Mouse (Mus musculus): ENCODE measurements at regions not wholly inside any gene's neighbourhood (a gene's known extent, or its start where the extent isn't known, plus 50 kb on each side); places are given as distances from the start of the nearest gene placed in this dataset.

- no peak for DNase-seq (ENCODE audit: low spot score)
Observed at GRCm38 (mm10) chr14:17347286-17347685, 312.8 kb upstream of the Thrb start.

DNA sequence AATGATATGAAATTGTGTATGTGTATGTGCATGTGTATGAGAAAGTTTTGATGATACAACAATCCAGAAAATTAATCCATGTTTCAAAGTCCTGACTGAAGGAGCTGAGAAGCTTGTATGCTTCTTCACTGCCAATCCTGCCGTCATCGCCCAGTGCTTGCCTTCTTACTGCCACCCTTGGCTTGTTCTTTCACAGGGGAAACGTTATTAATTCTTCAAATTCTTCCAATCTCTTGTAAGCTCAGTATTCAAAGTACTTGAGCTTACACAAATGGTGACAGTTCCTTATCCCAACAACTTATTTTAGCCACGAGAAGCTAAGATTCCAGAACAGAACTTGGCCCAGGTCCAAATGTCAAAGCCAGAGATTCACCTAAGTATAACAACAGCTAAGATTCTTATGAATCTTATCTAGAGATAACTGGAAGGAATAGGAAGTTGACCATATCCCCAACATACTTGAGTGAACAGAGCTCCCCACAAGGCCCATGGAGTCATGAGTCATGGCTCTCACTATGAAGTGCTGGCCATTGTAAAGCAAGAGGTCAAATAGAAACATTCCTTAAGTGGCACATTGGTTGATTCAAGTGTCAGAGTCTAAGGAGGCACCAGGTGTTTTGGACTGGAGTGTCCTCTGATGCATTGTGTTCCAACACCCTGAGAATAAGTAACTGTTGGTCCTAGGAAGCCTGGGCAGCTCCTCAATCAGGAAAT, 307.6 kb upstream of the Thrb start:
- no peak for DNase-seq (ENCODE audit: low spot score)

GRCm38 (mm10) chr14:17361910-17362309, 298.2 kb upstream of the Thrb start:
- DNase-seq (ENCODE audit: low spot score): no peak

GRCm38 (mm10) chr14:17402751-17403479, 257.1 kb upstream of the Thrb start:
- peak; percentile 17 for DNase-seq (ENCODE audit: low spot score)

- peak; percentile 26 for DNase-seq (ENCODE audit: low spot score)
Observed at GRCm38 (mm10) chr14:17405551-17406336, 254.3 kb upstream of the Thrb start.

DNA sequence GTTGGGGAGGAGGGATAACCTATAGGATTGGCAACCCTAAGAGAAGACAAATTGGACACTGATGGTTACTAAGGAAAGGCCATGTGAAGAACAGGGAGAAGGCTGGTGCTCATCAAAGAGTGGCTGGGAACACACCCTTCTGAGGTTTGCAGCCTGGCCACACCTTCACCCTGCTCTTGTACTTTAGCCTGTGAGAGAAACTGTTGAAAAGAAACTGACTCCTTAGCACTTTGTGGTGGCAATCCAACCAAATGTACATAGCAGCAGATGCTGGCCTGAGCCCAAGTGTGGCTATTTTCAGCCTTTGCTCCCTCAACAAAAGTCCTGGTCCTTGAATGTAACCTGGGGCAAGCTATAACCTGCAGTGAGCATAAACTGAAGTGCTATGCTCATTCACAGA, 253.2 kb upstream of the Thrb start:
- DNase-seq (ENCODE audit: low spot score): no peak

- DNase-seq (ENCODE audit: low spot score): no peak
Observed at GRCm38 (mm10) chr14:17408343-17408742, 251.7 kb upstream of the Thrb start.

DNA sequence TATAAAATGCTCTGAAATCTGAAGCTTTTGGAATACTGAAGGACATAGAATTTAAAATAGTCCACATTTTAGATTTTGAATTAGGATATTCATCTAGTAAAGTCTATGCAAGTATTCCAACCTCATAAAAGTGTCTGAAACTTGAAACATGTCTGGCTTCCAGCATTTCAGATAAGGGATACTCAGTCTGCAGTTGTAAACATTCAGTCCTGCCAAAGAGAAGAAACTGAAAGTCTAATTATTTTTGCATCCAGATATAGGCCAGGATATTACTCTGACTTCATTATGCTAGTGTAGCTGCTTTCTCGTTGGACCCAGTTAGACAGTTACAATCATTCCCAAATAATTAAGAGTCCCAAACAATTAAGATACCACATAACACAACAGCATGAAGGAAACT, 251.2 kb upstream of the Thrb start:
- no peak for DNase-seq (ENCODE audit: low spot score)

- no peak for DNase-seq (ENCODE audit: low spot score)
Observed at GRCm38 (mm10) chr14:17409497-17409896, 250.6 kb upstream of the Thrb start.

GRCm38 (mm10) chr14:17410752-17411151, 249.3 kb upstream of the Thrb start:
- no peak for DNase-seq (ENCODE audit: low spot score)

DNA sequence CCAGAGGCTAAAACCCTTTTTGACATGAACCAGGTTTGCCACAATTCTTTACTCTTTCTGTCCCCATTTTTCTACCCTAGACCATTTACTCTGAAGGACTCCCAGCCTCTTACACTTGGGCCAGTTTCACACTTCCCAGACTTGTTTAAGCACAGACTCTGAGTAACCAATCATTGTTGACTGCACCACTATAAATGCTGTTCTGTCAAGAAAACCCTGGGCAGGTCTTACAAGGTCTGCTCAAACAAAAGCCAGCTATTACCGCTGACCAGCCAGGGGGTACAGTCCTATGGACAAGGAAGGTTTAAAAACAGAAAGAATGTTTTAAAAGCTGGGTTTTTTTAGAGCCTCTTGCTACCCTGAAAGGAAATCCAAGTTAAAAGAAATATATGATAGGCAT, 248.8 kb upstream of the Thrb start:
- DNase-seq (ENCODE audit: low spot score): no peak

- DNase-seq (ENCODE audit: low spot score): no peak
Observed at GRCm38 (mm10) chr14:17414246-17414888, 245.7 kb upstream of the Thrb start.

- no peak for DNase-seq (ENCODE audit: low spot score)
Observed at GRCm38 (mm10) chr14:17427751-17428150, 232.3 kb upstream of the Thrb start.

GRCm38 (mm10) chr14:17429157-17429556, 230.9 kb upstream of the Thrb start:
- no peak for DNase-seq (ENCODE audit: low spot score)

- no peak for DNase-seq (ENCODE audit: low spot score)
Observed at GRCm38 (mm10) chr14:17433346-17433745, 226.7 kb upstream of the Thrb start.

- no peak for DNase-seq (ENCODE audit: low spot score)
Observed at GRCm38 (mm10) chr14:17457946-17458345, 202.1 kb upstream of the Thrb start.

GRCm38 (mm10) chr14:17478963-17479362, 181.1 kb upstream of the Thrb start:
- DNase-seq (ENCODE audit: low spot score): no peak

GRCm38 (mm10) chr14:17484866-17485265, 175.2 kb upstream of the Thrb start:
- no peak for DNase-seq (ENCODE audit: low spot score)

- DNase-seq (ENCODE audit: low spot score): no peak
Observed at GRCm38 (mm10) chr14:17513756-17514155, 146.3 kb upstream of the Thrb start.

- no peak for DNase-seq (ENCODE audit: low spot score)
Observed at GRCm38 (mm10) chr14:17522696-17523095, 137.4 kb upstream of the Thrb start.

DNA sequence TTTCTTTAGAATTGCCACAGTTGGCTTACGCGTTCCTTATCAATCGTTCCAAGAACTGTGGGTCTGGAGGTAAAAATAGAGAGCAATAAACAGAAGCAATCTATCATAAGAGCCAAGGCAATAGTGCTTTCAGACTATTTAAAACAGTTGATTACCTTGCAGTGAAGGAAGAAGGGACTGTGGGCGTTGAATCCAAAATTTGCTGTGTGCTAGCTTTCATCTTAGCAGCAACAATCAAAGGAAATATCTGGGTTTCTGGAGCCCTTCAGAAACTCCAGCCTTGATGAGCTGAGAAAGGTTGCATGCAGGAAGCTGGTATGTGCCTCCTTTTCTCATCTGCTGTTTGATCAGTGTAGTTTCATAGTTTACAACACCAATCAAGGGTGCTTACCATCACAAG, 136.1 kb upstream of the Thrb start:
- no peak for DNase-seq (ENCODE audit: low spot score)

DNA sequence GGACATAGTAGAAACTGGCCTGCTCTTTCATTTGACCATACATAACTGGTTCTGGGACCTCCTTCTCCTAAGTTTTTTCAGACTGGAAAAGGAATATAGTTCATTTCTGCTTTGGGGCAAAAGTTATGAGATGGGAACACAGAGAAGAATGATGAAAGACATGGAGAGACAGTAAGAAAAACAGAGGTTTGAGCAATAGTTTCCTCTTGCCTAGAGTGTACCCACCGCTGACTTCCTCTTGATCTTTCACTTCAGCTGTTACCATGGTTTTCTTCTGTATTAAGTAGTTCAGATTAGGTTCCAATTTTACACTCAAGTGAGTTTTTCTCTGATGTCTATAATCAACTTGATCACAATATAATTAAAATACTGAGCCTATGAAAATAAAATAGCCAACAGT, 120.7 kb upstream of the Thrb start:
- DNase-seq (ENCODE audit: low spot score): no peak

Measured in layer of hippocampus, adult 9-10 months (tissue).